Mouse (Mus musculus) embryonic facial prominence, embryonic 11.5 days (tissue): ENCODE data around the gene Bpifb2. TPM values are rescaled to one million over a fixed set of nuclear protein-coding genes. Genes with fewer than 3 reads are reported as not detected.

Experiments used
- ATAC-seq: fragments of 200-750 bp; cut with Nextera tagmentation; replicated peaks from 2 replicates; pipeline ENCODE4 v1.8.0; 2017; ENCODE audit warnings: low read depth; ENCODE audit not compliant: insufficient number of reproducible peaks, low FRiP score, low TSS enrichment
- DNase-seq: peaks from one replicate; pipeline ENCODE4 v3.0.0-alpha.2; 2015; ENCODE audit warnings: low spot score
- H3K27ac ChIP-seq: fragments of 300-500 bp; sonication (generic); replicated peaks from 2 replicates; pipeline ENCODE4 v1.5.1; 2014; ENCODE audit warnings: mild to moderate bottlenecking, low read depth, low read length, control low read depth
- H3K27me3 ChIP-seq: fragments of 300-500 bp; sonication (generic); 2 replicates; pipeline ENCODE4 v1.6.1; 2014; ENCODE audit warnings: mild to moderate bottlenecking, low read length, moderate library complexity, mixed read lengths; ENCODE audit not compliant: control insufficient read depth, insufficient read depth
- H3K36me3 ChIP-seq: fragments of 300-500 bp; sonication (generic); replicated peaks from 2 replicates; pipeline ENCODE4 v1.6.1; 2014; ENCODE audit warnings: low read depth, mild to moderate bottlenecking, low read length, moderate library complexity, mixed read lengths; ENCODE audit not compliant: control insufficient read depth, insufficient read depth
- H3K4me1 ChIP-seq: fragments of 300-500 bp; sonication (generic); 2 replicates; pipeline ENCODE4 v1.6.1; 2014; ENCODE audit warnings: low read length, mixed read lengths; ENCODE audit not compliant: control insufficient read depth, insufficient read depth
- H3K4me2 ChIP-seq: fragments of 300-500 bp; sonication (generic); 2 replicates; pipeline ENCODE4 v1.6.1; 2014; ENCODE audit warnings: low read depth, mild to moderate bottlenecking, control low read depth, low read length, moderate library complexity
- H3K4me3 ChIP-seq: fragments of 300-500 bp; sonication (generic); 2 replicates; pipeline ENCODE4 v1.5.1; 2014; ENCODE audit warnings: low read depth, low read length, control low read depth
- H3K9ac ChIP-seq: fragments of 300-500 bp; sonication (generic); replicated peaks from 2 replicates; pipeline ENCODE4 v1.6.1; 2014; ENCODE audit warnings: mild to moderate bottlenecking, control low read depth, low read length
- H3K9me3 ChIP-seq: fragments of 300-500 bp; sonication (generic); replicated peaks from 2 replicates; pipeline ENCODE4 v1.6.1; 2016; ENCODE audit warnings: mild to moderate bottlenecking, low read length, inconsistent platforms, mixed read lengths; ENCODE audit not compliant: control insufficient read depth
- WGBS: fragments of 180-500 bp; shearing (Covaris S2); extraction: QIAGEN DNeasy Blood & Tissue Kit; methylation state at CpG from one replicate; pipeline ENCODE4 v1.1.7; 2014; 5-methylcytosine and 5-hydroxymethylcytosine counted together
- polyA plus RNA-seq: library from polyadenylated mRNA; unstranded; fragments of >200 nt; fragmentation: Nextera tagmentation; extraction: Ambion mirVana; gene quantifications from 2 replicates; pipeline ENCODE4 v1.2.1, GENCODE M21; 2014

The Bpifb2 gene
- polyA plus RNA-seq, 1 experiment from 2014 or later = not detected

DNA sequence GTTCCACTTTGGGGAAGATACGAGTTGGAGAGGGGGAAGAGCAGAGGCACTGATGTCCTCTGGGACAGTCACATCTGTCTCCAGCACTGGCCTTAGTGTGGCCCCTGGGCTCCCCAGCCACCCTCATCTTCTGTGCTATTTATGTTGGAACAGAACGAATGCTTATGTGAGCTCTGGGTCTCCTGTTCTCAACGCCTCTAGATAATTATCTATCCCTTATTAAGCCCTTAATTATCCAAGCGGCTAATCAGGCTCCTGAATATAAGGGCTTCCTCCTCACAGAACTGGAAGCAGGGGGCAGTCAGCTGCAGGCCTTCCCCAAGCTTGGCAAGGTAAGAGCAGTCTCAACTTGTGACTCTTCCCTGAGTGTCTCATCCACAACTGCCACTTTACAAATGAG, 25.2 kb downstream of the Bpifb2 start, which contains the start of gene Bpifb6:
Gene Bpifb6 (plus strand): TSS at position 301 of the 400 bp plus-strand sequence.
- Histone ChIP-seq H3K4me1 (no peaks in the 10 kb centered on the region), H3K27ac (no peak within 1 kb of the TSS), H3K36me3 (no peaks in the 10 kb centered on the region), H3K27me3 (no peaks in the 10 kb centered on the region), H3K4me2 (no peak within 1 kb of the TSS), H3K9me3 (no peaks in the 10 kb centered on the region), H3K4me3 (no peak within 1 kb of the TSS), H3K9ac (no peak within 1 kb of the TSS)
- no peak for DNase-seq
- no peak for ATAC-seq
- WGBS = 71% methylated on average over 4 of the region's 4 CpGs

DNA sequence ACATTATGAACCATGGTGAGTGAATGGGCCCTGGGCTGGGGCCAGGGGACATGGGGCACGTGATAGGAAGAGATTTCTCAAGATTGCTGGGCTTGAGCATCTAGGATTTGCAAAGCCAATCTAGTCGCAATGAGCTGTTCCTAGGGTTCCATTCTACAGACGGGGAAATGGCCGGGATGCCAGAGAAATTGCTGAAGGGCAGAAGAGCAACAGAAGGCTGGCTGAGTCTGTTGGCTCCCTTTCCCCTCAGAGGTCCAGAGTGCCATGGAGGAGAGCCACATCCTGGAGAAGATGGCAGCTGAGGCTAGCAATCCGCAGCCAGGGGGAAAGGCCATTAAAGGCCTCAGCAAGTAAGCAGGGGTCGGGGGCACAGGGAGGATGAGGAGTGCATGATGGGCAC, 27.9 kb downstream of the Bpifb2 start:
- H3K9me3 ChIP-seq = no peaks in the 10 kb centered on the region
- no peak for DNase-seq
- H3K36me3 ChIP-seq = no peaks in the 10 kb centered on the region
- no peaks in the 10 kb centered on the region for H3K27me3 ChIP-seq
- ATAC-seq = no peak
- no peak overlapping the region for H3K4me3 ChIP-seq
- H3K9ac ChIP-seq = no peak overlapping the region
- H3K4me2 ChIP-seq = no peak overlapping the region
- no peak overlapping the region for H3K27ac ChIP-seq
- no peaks in the 10 kb centered on the region for H3K4me1 ChIP-seq
- 79% methylated on average over 6 of the region's 6 CpGs for WGBS

DNA sequence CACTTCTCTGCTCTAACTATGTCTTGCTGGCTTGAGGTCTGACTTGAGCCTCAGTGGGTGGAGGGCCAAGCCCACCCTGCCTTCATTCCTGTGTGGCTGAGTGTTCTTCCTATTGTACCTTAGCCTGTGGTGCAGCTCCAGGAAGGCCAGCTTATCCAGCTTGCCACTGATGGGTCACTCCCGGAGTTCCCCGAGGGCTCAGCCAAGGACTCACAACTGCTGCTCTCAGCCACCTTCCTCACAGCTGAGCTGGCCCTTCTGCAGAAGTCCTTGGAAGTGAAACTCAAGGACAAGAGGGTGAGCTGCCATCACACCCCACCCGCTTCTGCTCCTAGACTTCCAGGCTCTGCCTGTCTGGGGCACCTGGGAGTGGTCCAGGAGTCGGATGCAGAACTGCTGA, 31.8 kb downstream of the Bpifb2 start:
- H3K4me3 ChIP-seq = no peak overlapping the region
- no peaks in the 10 kb centered on the region for H3K36me3 ChIP-seq
- ATAC-seq (no peak), DNase-seq (no peak)
- 90% methylated on average over 4 of the region's 4 CpGs for WGBS
- no peak overlapping the region for H3K9ac ChIP-seq
- no peak overlapping the region for H3K27ac ChIP-seq
- no peak overlapping the region for H3K4me2 ChIP-seq
- no peaks in the 10 kb centered on the region for H3K27me3 ChIP-seq
- no peaks in the 10 kb centered on the region for H3K4me1 ChIP-seq
- H3K9me3 ChIP-seq = no peaks in the 10 kb centered on the region

DNA sequence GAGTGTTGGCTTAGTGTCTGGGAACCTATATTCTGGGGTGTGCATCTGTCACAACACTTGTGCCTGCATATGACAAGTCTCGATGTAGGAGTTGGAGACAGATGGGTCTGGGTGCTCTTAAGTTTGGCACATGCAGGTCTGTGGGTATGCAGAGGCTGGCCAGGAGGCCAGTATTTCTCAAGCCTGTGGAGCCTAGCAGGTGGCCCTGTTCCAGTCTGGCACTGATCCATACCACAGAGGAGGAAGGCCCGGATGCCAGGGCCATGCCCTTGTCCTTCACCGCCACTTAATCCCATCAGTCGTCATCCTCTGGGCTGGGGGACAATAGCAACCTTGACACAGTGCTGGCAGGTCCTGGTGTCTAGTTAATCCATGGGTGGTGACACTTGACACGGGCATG, 39.3 kb downstream of the Bpifb2 start:
- 73% methylated on average over 5 of the region's 5 CpGs for WGBS
- no peaks in the 10 kb centered on the region for H3K36me3 ChIP-seq
- ATAC-seq = no peak

DNA sequence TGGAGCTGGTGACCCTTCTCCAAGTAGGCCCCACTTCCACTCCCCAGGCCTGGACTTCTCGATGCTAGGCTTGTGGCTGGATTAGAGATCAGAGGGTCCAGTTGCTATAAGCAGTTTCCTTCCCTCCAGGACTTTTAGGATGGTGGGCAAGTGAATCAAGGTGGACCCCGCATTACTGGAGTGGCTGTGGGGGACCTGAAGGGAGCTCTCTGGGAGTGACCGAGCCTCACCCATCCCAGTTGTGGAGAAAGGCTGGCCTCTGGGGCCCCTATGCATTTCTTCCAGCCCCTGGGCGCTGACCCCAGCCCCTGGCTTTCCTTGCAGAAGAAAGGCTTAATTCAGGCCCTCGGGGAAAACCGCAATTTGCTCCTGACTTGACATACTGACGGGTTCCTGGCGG, 43.1 kb downstream of the Bpifb2 start, which contains the start of gene Bpifb3:
Gene Bpifb3 (plus strand): TSS at position 301 of the 400 bp plus-strand sequence.
- Histone ChIP-seq H3K27ac (no peak within 1 kb of the TSS), H3K9me3 (no peaks in the 10 kb centered on the region), H3K9ac (no peak within 1 kb of the TSS), H3K27me3 (no peaks in the 10 kb centered on the region), H3K36me3 (no peaks in the 10 kb centered on the region), H3K4me2 (no peak within 1 kb of the TSS), H3K4me3 (no peak within 1 kb of the TSS), H3K4me1 (no peaks in the 10 kb centered on the region)
- ATAC-seq (no peak), DNase-seq (no peak)
- WGBS = 55% methylated on average over 8 of the region's 8 CpGs

More for the DNA sequence above, 39.3 kb downstream of the Bpifb2 start:
- no peaks in the 10 kb centered on the region for H3K9me3 ChIP-seq
- no peak overlapping the region for H3K4me3 ChIP-seq
- no peaks in the 10 kb centered on the region for H3K4me1 ChIP-seq
- H3K27ac ChIP-seq = no peak overlapping the region
- H3K9ac ChIP-seq = no peak overlapping the region
- H3K27me3 ChIP-seq = no peaks in the 10 kb centered on the region
- DNase-seq = no peak
- H3K4me2 ChIP-seq = no peak overlapping the region

DNA sequence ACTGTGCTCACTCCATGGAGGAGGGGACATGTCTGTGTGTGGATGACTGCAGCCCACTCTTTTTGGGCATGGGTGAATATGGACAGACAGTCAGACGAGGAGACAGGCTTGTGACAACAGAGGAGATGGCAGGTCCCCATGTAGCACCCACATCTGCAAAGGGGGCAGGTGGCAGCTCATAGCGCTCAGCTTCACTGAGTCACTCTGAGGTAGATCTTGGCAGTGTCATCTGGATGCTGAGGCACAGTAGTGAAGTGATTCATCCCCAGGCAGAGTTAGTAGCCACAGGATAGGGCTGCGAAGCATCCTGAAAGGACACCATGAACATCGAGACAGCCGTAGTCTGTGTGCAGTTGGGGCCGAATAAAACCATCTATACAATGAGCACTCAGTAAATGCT, 46.4 kb downstream of the Bpifb2 start:
- Histone ChIP-seq H3K4me1 (no peaks in the 10 kb centered on the region), H3K27ac (no peak overlapping the region), H3K9ac (no peak overlapping the region), H3K4me2 (no peak overlapping the region), H3K36me3 (no peaks in the 10 kb centered on the region), H3K4me3 (no peak overlapping the region), H3K27me3 (no peaks in the 10 kb centered on the region), H3K9me3 (no peaks in the 10 kb centered on the region)
- whole genome bisulfite sequencing = 91% methylated on average over 6 of the region's 6 CpGs
- DNase-seq (no peak), ATAC-seq (no peak)

DNA sequence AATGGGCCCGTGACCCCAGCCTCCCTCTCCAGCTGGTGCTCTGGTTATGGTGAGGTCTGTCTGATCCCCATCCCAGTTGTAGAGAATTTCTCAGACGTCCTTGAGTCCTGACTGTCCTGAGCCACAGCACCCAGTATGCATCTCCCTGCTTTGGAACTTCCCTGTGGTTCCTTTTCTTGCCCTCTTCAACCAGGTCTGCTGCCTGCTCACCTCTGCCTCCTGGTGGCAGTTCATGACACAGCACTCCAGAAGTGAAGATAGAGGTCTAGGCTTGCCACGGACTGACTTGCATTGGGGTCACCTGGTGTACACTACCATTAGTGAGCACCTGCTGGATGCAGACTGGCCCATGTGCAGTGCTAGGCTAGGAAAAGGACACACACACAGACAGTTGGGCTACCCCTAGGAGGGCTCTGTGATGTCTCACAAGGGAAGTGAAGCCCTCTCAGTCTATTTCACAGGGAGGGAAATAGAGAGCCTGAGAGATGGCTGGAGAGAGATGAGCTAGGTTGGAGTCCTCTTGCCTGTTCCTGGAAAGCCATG, 55.1 kb downstream of the Bpifb2 start:
- Histone ChIP-seq H3K36me3 (no peaks in the 10 kb centered on the region), H3K27ac (no peak overlapping the region), H3K9ac (no peak overlapping the region), H3K9me3 (no peaks in the 10 kb centered on the region), H3K4me3 (no peak overlapping the region), H3K4me2 (no peak overlapping the region), H3K27me3 (no peaks in the 10 kb centered on the region), H3K4me1 (no peaks in the 10 kb centered on the region)
- DNase-seq = peak; percentile 53
- ATAC-seq = 0 out of 2 replicates have a peak, but pooled peaks have one; percentile 16
- 36% methylated on average over 3 of the region's 3 CpGs for WGBS

DNA sequence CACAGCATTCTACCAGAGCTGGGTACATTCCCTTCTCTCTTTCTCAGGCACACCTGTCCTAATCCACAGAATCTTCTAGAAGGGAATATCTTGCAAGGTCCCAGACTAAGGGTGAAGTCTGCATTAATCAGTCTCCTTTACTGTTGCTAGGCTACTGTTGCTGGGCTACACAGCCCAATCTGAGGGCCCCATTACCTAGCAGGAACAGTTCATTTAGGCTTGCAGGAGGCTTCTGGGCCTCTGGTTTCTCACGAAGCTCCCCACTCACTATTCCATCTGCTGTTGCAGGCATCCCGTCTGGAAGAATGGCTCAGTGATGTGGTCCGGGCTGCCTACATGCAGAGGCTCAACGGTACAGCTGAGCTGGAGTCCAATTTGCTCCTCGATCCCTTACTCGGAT, 56.3 kb downstream of the Bpifb2 start:
- Histone ChIP-seq H3K9me3 (no peaks in the 10 kb centered on the region), H3K36me3 (no peaks in the 10 kb centered on the region), H3K9ac (no peak overlapping the region), H3K27me3 (no peaks in the 10 kb centered on the region), H3K27ac (no peak overlapping the region), H3K4me2 (no peak overlapping the region), H3K4me3 (no peak overlapping the region), H3K4me1 (no peaks in the 10 kb centered on the region)
- no peak for ATAC-seq
- DNase-seq = no peak
- WGBS = 78% methylated on average over 6 of the region's 6 CpGs
